Mouse (Mus musculus) megakaryocyte, adult 5-6 weeks (primary cell): Measurements from ENCODE around the gene Pak1ip1. TPM values are rescaled to one million over a fixed set of nuclear protein-coding genes. Genes with fewer than 3 reads are reported as not detected.
"Not testable (repeated sequence)": the region's sequence is repeated elsewhere in the genome, so short reads cannot be mapped to it uniquely, and the experiment has no call there.

Experiments
- ATAC-seq: 2 replicates; pipeline ENCODE4 v1.8.0; 2016; ENCODE audit warnings: mild to moderate bottlenecking, inconsistent platforms; ENCODE audit not compliant: poor library complexity, severe bottlenecking
- total RNA-seq, 2 experiments: library from RNA; stranded (forward) in 1 of 2; stranded (reverse) in 1 of 2; fragments of 153-499, 151-499 nt in 1 of 2; fragments of 221-1000, 200-1000 nt in 1 of 2; gene quantifications; 2 replicates each; pipeline versions ENCODE4 v1.2.3 to v1.2.4; 2015 to 2017

The Pak1ip1 gene
- total RNA-seq (2015), result 50.2 and 50.7 TPM in 2 replicates
- 73.0 and 80.1 TPM in 2 replicates for total RNA-seq (2017)

DNA sequence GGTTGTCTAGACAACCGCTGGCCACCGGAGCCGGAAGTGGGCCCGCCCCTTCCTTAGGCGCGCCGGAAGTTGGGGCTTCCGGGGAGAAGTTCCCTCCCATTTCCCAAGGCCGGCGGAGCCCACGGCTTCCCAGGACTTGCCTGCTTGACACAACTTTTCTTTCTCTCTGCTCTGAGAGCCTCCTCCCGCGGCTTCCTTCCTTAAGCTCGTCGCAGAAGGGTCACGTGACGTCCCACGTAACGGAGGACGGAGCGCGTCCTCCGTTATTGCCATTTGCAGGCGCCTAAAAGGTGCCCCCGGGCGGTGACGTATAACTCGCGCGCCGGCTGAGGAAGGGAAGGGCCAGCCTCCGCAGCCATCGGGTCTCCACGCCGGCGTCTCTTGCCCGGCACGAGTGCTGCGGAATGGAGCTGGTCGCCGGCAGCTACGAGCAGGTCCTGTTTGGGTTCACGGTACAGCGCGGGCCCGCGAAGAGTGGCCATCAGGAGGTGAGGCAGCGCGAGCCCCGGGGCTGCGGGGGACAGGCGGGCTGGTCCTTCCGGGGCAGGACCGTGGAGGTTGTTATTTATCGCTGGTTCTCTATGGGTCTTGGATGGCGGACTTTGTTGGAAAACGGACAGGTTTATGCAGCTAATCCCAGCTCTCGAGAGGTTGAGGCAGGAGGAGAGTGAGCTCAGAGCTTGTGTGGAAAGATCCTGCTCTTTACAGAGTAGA is at the start of gene Pak1ip1:
Gene Pak1ip1, plus strand, starts transcription at position 98 of the 714 bp plus-strand sequence.
- peak; percentile 98 for ATAC-seq

DNA sequence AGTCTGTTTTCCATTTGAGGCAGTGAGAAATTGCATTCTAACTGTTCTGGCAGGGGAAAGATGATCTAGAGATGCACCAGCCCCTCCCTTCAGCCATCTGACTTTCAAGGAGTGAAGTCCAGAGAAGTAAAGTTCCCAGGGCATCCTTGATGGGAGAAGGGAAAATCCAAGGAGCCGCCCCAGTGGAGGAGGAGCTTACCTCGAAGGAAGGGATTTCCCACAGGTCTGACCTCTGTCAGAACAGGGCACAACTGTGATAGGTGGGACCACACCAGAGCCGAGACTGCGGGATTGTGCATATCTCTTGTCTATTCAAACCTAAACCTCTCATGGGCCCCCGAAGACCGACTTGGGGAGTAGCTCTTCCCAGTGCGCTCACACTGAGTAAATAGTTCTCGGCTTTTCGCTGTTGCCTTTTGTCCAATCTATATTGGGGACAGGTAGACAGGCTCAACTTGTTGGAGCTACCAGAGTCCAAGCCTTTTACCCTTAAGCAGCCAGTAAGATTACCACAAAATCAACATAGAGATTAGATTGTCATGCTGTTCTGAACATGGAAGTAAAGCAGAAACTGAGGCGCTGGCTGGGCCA is 49.3 kb upstream of the Pak1ip1 start:
- no peak for ATAC-seq

DNA sequence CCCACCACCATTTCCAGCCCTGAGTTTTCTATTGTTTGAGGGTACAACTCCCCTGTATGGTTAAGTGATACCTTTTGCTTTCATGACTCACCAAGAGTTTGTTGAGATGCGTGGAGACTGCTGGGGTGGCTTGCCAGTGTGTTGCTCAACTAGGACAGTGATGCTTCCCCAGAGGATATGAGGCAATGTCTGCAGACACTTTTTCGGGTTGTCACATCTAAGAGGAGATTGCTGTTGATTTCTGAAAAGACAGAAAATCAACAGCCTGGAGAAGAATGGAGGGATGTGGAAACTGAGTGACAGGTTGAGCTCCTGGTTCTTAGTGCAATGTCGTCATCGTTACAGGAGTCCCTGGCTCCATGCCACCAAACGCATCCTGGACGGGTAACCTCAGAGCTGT is 47.6 kb upstream of the Pak1ip1 start:
- peak; percentile 98 for ATAC-seq

- ATAC-seq, result no peak
These were observed 45.0 kb upstream of the Pak1ip1 start for GRCm38 (mm10) chr13:40955773-40956172.

DNA sequence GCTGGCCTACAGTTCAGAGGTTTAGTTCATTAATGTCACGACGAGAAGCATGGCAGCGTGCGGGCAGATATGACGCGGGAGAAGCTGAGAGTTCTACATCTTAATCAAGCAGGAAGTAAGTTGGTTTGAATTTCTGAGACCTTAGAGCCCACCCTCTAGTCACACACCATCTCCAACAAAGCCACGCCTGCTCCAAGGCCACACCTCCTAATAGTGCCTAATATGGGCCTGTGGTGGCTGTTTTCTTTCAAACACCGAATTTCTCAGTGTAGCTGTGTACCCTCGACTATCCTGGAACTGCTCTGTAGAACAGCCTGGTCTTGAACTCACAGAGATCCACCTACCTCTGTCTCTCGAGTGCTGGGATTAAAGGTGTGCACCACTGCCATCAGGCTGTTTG is 33.2 kb upstream of the Pak1ip1 start:
- ATAC-seq, result no peak

DNA sequence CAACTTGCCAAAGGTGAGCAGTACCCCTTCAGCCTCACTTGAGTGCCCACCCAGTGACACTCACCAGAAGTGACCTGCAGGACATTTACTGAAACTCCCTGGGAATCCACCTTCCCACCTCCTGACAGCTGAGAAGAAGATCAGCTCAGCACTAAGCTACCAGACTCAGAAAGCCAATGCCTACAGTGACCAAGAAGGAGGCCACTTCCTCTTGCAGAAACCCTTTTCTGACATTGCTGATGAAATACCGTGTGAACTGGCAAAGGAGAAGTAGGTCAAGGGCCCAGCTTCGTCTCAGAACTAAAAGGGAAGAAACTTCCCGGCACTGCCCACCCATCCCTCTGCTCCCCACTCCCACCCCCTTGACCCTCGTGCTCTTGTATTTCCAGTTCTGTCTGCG is 32.3 kb upstream of the Pak1ip1 start:
- peak; percentile 83 for ATAC-seq

DNA sequence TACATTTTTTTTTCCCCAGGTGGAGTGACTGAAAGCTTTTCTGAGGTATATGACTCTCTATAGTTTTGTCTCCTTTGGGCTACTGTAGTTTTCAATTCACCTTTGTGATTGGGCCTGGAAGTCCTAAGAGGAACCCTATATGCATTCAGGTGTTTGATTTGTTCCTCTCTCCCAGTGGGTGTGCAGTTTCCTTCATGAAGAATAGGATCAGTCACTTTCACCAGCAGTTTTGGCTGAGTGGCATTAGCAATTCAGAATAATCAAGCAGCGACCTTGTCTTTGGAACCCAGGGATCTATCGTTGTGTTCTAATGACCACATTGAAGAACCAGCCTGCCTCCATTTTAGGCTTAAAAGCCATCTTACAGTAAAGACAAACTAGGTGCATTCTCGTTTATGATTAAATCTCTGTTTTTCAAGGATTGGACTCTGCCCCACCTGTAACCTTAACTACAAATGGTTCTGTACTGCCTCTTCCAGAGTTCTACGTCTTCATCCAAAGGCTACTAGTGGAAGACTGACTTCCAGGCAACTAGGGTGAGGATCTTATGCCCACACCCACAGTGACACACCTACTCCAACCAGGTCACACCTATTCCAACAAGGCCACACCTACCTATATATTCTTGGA is 30.9 kb upstream of the Pak1ip1 start:
- no peak for ATAC-seq

GRCm38 (mm10) chr13:40971261-40971660 is 29.6 kb upstream of the Pak1ip1 start:
- peak; percentile 83 for ATAC-seq

- ATAC-seq, result no peak
These were observed 29.0 kb upstream of the Pak1ip1 start for GRCm38 (mm10) chr13:40971831-40972230.

DNA sequence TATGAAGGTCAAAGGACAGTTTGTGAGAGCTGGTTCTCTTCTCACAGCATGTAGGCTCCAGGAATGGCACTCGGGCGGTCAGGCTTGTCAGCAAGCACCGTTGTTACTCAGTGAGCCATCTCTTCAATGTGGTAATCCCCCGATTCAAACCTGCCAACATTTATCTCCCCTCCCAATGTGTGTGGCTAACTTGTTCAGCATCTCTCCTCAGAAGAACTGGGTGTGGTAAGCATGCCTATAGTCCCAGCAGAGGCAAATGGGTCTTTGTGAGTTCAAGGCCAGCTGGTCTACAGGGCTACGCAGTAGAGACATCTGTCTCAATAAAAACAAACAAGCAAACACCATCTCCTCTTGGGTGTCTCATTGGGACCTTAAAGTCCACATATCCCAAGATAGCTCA is 27.8 kb upstream of the Pak1ip1 start:
- no peak for ATAC-seq

GRCm38 (mm10) chr13:40977609-40978008 is 23.2 kb upstream of the Pak1ip1 start:
- ATAC-seq, result peak; percentile 95

- ATAC-seq, result peak; percentile 26; the same call in 1 of the 2 replicates
These were observed 22.2 kb upstream of the Pak1ip1 start for GRCm38 (mm10) chr13:40978652-40979051.

- ATAC-seq, result no peak
These were observed 21.5 kb upstream of the Pak1ip1 start for GRCm38 (mm10) chr13:40979321-40979720.

DNA sequence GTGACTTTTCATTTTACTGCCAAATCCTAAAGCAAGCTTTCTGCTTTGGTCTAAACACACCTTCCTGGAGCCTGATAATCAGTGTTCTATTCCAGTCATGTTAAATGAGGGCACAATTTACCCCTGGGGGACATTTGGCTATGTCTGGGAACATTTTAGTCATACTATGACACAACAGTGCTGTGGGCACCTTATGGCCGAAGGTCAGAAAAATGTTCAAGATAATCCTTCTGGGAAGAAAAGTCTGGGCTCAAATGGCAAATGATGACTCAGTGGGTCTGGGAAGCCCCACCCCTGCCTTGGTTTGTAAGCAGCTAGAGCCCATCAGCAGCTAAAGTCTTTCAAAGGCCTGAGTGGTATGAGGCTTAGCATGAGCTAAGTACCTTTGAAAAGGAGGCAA is 18.1 kb upstream of the Pak1ip1 start:
- ATAC-seq, result no peak

- ATAC-seq, result no peak
These were observed 14.7 kb upstream of the Pak1ip1 start for GRCm38 (mm10) chr13:40986081-40986480.

DNA sequence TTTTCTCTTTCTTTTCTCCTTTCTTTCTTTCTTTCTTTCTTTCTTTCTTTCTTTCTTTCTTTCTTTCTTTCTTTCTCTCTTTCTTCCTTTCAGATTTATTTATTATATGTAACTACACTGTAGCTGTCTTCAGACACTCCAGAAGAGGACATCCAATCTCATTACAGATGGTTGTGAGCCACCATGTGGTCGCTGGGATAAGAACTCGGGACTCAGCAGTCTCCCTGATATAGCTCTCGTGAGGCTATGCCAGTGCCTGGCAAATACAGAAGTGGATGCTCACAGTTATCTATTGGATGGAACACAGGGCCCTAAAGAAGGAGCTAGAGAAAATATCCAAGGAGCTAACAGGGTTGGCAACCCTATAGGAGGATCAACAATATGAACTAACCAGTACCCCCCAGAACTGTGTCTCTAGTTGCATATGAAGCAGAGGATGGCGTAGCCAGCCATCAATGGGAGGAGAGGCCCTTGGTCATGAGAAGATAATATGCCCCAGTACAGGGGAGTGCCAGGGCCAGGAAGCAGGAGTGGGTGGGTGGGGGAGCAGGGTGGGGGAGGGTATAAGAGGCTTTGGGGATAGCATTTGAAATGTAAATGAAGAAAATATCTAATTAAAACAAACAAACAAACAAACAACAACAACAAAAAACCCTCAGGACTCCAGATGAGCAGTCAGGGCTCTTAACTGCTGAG is 13.1 kb upstream of the Pak1ip1 start:
- not testable (repeated sequence) for ATAC-seq

DNA sequence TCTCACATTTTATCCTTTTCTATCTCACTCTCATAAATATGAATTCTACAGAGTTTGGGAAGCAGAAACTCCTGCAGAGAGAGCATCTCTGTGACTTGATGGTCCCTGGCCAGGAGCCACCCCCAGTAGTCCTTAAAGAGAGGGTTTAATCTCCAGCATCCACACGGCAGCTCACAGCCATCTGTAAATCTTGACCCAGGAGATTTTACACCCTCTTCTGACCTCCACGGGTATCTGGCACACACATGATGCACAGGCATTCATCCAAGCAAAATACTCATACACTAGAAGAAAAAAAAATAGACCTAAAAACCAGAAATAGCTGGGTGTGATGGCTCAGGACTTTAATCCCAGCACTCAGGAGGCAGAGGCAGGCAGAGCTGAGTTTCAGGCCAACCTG is 12.4 kb upstream of the Pak1ip1 start:
- ATAC-seq, result no peak

- no peak for ATAC-seq
These were observed 6.1 kb upstream of the Pak1ip1 start for GRCm38 (mm10) chr13:40994487-40995263.

- not testable (repeated sequence) for ATAC-seq
These were observed 2.3 kb upstream of the Pak1ip1 start for GRCm38 (mm10) chr13:40998537-40998936.

DNA sequence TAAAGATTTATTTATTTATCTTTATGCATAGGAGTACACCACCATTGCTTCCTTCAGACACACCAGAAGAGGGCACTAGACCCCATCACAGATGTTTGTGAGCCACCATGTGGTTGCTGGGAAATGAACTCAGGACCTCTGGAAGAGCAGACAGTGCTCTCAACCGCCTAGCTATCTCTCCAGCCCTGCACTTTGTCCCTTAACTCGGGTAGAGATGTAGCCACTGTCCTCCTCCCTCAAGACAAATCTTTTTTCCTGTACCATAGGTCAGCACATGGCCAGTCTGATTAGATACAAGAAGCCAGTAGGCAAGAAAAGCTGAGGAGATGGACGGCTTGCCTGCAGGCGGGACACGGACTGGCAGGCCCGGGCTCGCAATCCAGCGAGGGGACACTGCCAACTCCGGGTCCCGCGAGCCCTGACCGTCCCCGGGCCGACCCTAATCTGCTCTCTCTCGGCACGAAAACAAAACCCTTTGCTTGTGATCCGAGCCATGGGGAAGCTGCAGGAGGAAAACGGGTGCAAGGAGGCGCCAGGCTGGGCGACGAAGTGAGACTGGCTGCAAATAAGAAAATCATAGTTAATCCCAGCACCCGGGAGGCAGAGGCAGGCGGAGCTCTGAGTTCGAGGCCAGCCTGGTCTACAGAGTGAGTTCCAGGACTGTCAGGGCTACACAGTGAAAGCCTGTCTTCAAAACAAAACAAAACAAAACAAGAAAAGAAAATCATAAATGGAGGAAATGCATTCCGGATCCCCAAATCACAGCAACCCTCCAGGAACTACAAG is 490 bp upstream of the Pak1ip1 start:
- peak; percentile 23; the same call in 1 of the 2 replicates for ATAC-seq
